Mouse (Mus musculus): ENCODE results near the gene Actn4.

DNA sequence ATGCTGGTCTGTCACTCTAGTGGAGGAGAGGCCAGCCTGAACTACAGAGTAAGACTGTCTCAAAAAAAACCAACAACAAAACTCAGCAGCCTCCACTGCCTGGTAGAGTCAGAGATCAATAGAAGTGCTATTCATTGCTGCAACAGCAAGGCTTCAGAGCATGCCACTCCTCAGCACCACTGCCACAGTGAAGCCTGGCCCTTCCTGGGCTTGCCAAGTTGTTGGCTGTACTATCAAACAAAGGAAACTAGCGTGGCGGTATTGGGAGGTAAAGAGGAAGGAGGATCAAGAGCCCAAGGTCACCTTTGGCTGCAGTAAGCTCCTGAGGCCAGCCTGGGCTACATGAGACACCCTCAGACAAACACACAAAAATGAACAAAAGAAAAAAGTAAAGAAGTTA is 36.0 kb downstream of the Actn4 start:
- TF ChIP-seq CTCF (IDR thresholded peaks at IDR 0.05; ENCODE audit: extremely low read depth, insufficient read depth, insufficient read length, insufficient replicate concordance) (no peak), POLR2A (IDR thresholded peaks at IDR 0.05; ENCODE audit: low read depth, low read length) (no peak)
